Mouse (Mus musculus): ENCODE measurements around the gene Rec8. TPM values are rescaled to one million over a fixed set of nuclear protein-coding genes. Genes with fewer than 3 reads are reported as not detected.

The Rec8 gene
- polyA plus RNA-seq, 1 experiment = 11.4 TPM

- WGBS = 57% methylated on average over 6 of the region's 6 CpGs
- no peaks in the 10 kb centered on the region for H3K27me3 ChIP-seq (replicated peaks; ENCODE audit: control insufficient read depth, insufficient read depth, low read length)
- H3K4me1 ChIP-seq (ENCODE audit: control insufficient read depth, insufficient read depth, low read length) = peaks cover 11% of the 10 kb centered on the region; the same call in 1 of the 2 replicates
- no peak for TF ChIP-seq POLR2A (IDR thresholded peaks at IDR 0.05; ENCODE audit: low read depth, low read length)
- TF ChIP-seq CTCF (conservative IDR thresholded peaks at IDR 0.05; ENCODE audit: insufficient read depth, insufficient read length, low read depth, low read length) = no peak
- H3K36me3 ChIP-seq (ENCODE audit: control insufficient read depth, insufficient read depth, low read length) = no peaks in the 10 kb centered on the region; the same call in 1 of the 2 replicates
- no peak overlapping the region for H3K4me3 ChIP-seq (ENCODE audit: insufficient read depth, low read depth, low read length)
- H3K27ac ChIP-seq (ENCODE audit: insufficient read depth, low read depth, low read length) = 0 out of 2 replicates have a peak overlapping the region, but pooled peaks have one; percentile 13
- DNase-seq = no peak
These were observed 32.3 kb upstream of the Rec8 start for GRCm38 (mm10) chr14:55585566-55585960.

GRCm38 (mm10) chr14:55586149-55586548 is 31.7 kb upstream of the Rec8 start:
- Histone ChIP-seq H3K4me3 (ENCODE audit: insufficient read depth, low read depth, low read length) (no peak overlapping the region), H3K27ac (ENCODE audit: insufficient read depth, low read depth, low read length) (no peak overlapping the region), H3K27me3 (replicated peaks; ENCODE audit: control insufficient read depth, insufficient read depth, low read length) (no peaks in the 10 kb centered on the region), H3K4me1 (ENCODE audit: control insufficient read depth, insufficient read depth, low read length) (peaks cover 11% of the 10 kb centered on the region; the same call in 1 of the 2 replicates), H3K36me3 (ENCODE audit: control insufficient read depth, insufficient read depth, low read length) (no peaks in the 10 kb centered on the region; the same call in 1 of the 2 replicates)
- no peak for DNase-seq
- TF ChIP-seq POLR2A (IDR thresholded peaks at IDR 0.05; ENCODE audit: low read depth, low read length) (no peak), CTCF (conservative IDR thresholded peaks at IDR 0.05; ENCODE audit: insufficient read depth, insufficient read length, low read depth, low read length) (no peak)
- WGBS = 95% methylated on average over 2 of the region's 2 CpGs

- H3K36me3 ChIP-seq (ENCODE audit: control insufficient read depth, insufficient read depth, low read length) = peaks cover 1% of the 10 kb centered on the region
- no peak for DNase-seq
- H3K4me3 ChIP-seq (ENCODE audit: insufficient read depth, low read depth, low read length) = no peak overlapping the region
- no peak for TF ChIP-seq POLR2A (IDR thresholded peaks at IDR 0.05; ENCODE audit: low read depth, low read length)
- TF ChIP-seq CTCF (conservative IDR thresholded peaks at IDR 0.05; ENCODE audit: insufficient read depth, insufficient read length, low read depth, low read length) = no peak
- 87% methylated on average over 5 of the region's 5 CpGs for WGBS
- no peaks in the 10 kb centered on the region for H3K27me3 ChIP-seq (replicated peaks; ENCODE audit: control insufficient read depth, insufficient read depth, low read length)
- H3K27ac ChIP-seq (ENCODE audit: insufficient read depth, low read depth, low read length) = no peak overlapping the region
- H3K4me1 ChIP-seq (ENCODE audit: control insufficient read depth, insufficient read depth, low read length) = peaks cover 10% of the 10 kb centered on the region; the same call in 1 of the 2 replicates
These were observed 28.6 kb upstream of the Rec8 start for GRCm38 (mm10) chr14:55589271-55589670.

- DNase-seq = no peak
- WGBS = 70% methylated on average over 11 of the region's 11 CpGs
- Histone ChIP-seq H3K27me3 (replicated peaks; ENCODE audit: control insufficient read depth, insufficient read depth, low read length) (no peaks in the 10 kb centered on the region), H3K4me3 (ENCODE audit: insufficient read depth, low read depth, low read length) (peak overlapping the region; percentile 89), H3K4me1 (ENCODE audit: control insufficient read depth, insufficient read depth, low read length) (peaks cover 5% of the 10 kb centered on the region; the same call in 1 of the 2 replicates), H3K36me3 (ENCODE audit: control insufficient read depth, insufficient read depth, low read length) (peaks cover 2% of the 10 kb centered on the region), H3K27ac (ENCODE audit: insufficient read depth, low read depth, low read length) (peak overlapping the region; percentile 62; the same call in 1 of the 2 replicates)
- TF ChIP-seq CTCF (conservative IDR thresholded peaks at IDR 0.05; ENCODE audit: insufficient read depth, insufficient read length, low read depth, low read length) = no peak
- TF ChIP-seq POLR2A (IDR thresholded peaks at IDR 0.05; ENCODE audit: low read depth, low read length) = no peak
These were observed 27.9 kb upstream of the Rec8 start for GRCm38 (mm10) chr14:55589771-55590448.

GRCm38 (mm10) chr14:55590748-55591330 is 27.0 kb upstream of the Rec8 start, which contains the start of gene Psme2:
TSS of gene Psme2 (minus strand) at chr14:55591113.
- no peak for TF ChIP-seq POLR2A (IDR thresholded peaks at IDR 0.05; ENCODE audit: low read depth, low read length)
- no peak for TF ChIP-seq CTCF (conservative IDR thresholded peaks at IDR 0.05; ENCODE audit: insufficient read depth, insufficient read length, low read depth, low read length)
- WGBS = under 1% methylated on average over 22 of the region's 22 CpGs

GRCm38 (mm10) chr14:55591331-55591891 is 26.4 kb upstream of the Rec8 start, which contains the start of gene Rnf31:
TSS of gene Rnf31 (plus strand) at chr14:55591708.
- Histone ChIP-seq H3K4me3 (ENCODE audit: insufficient read depth, low read depth, low read length) (peak within 1 kb of the TSS; percentile 89), H3K36me3 (ENCODE audit: control insufficient read depth, insufficient read depth, low read length) (peaks cover 9% of the 10 kb centered on the region)
- under 1% methylated on average over 33 of the region's 33 CpGs for WGBS

More at GRCm38 (mm10) chr14:55590748-55591330, 27.0 kb upstream of the Rec8 start, which contains the start of gene Psme2:
- Histone ChIP-seq H3K4me3 (ENCODE audit: insufficient read depth, low read depth, low read length) (peak within 1 kb of the TSS; percentile 89), H3K27me3 (replicated peaks; ENCODE audit: control insufficient read depth, insufficient read depth, low read length) (no peaks in the 10 kb centered on the region), H3K27ac (ENCODE audit: insufficient read depth, low read depth, low read length) (peak within 1 kb of the TSS; percentile 99), H3K36me3 (ENCODE audit: control insufficient read depth, insufficient read depth, low read length) (peaks cover 4% of the 10 kb centered on the region), H3K4me1 (ENCODE audit: control insufficient read depth, insufficient read depth, low read length) (no peaks in the 10 kb centered on the region; the same call in 1 of the 2 replicates)
- DNase-seq = peak; percentile 98

More at GRCm38 (mm10) chr14:55591331-55591891, 26.4 kb upstream of the Rec8 start, which contains the start of gene Rnf31:
- peak; percentile 18 for TF ChIP-seq POLR2A (IDR thresholded peaks at IDR 0.05; ENCODE audit: low read depth, low read length)
- TF ChIP-seq CTCF (conservative IDR thresholded peaks at IDR 0.05; ENCODE audit: insufficient read depth, insufficient read length, low read depth, low read length) = no peak
- DNase-seq = peak; percentile 99
- H3K4me1 ChIP-seq (ENCODE audit: control insufficient read depth, insufficient read depth, low read length) = no peaks in the 10 kb centered on the region
- H3K27ac ChIP-seq (ENCODE audit: insufficient read depth, low read depth, low read length) = peak within 1 kb of the TSS; percentile 99
- no peaks in the 10 kb centered on the region for H3K27me3 ChIP-seq (replicated peaks; ENCODE audit: control insufficient read depth, insufficient read depth, low read length)
